Mouse (Mus musculus): Measurements from ENCODE around the gene Myct1. TPM values are rescaled to one million over a fixed set of nuclear protein-coding genes. Genes with fewer than 3 reads are reported as not detected.

Gene Myct1
- polyA plus RNA-seq, 1 experiment, result 0.18 TPM

DNA sequence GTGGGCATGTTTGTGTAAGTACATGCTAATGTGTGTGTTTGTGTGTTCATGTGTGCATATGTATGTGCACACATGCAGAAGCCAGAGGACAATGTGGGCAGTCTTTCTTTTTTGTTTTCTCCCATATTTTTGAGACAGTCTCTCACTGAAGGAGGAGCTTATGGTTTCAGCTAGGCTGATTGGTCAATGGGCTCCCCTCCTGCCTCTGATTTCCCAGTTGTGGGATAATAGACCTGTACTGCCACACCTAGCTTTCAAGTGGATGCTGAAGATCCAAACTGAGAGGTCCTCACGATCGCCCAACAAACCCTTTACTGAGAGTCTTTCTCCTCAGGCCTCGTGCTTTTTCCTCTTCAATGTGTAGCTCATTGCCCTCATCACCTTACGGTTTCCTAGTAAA is 31.9 kb upstream of the Myct1 start:
- no peaks in the 10 kb centered on the region for H3K4me1 ChIP-seq (ENCODE audit: control insufficient read depth, insufficient read depth, low read length)
- H3K27ac ChIP-seq (ENCODE audit: insufficient read depth, low read length), result no peak overlapping the region
- no peak overlapping the region for H3K4me3 ChIP-seq (ENCODE audit: insufficient read depth, low read length)
- TF ChIP-seq CTCF (IDR thresholded peaks at IDR 0.05; ENCODE audit: borderline replicate concordance, insufficient read depth, low read length) (no peak), POLR2A (IDR thresholded peaks at IDR 0.05; ENCODE audit: low read depth, low read length) (no peak)

- no peak for TF ChIP-seq CTCF (IDR thresholded peaks at IDR 0.05; ENCODE audit: borderline replicate concordance, insufficient read depth, low read length)
- TF ChIP-seq POLR2A (IDR thresholded peaks at IDR 0.05; ENCODE audit: low read depth, low read length), result no peak
- H3K4me3 ChIP-seq (ENCODE audit: insufficient read depth, low read length), result no peak overlapping the region
Observed at GRCm38 (mm10) chr10:5568991-5569390, 24.6 kb upstream of the Myct1 start.

DNA sequence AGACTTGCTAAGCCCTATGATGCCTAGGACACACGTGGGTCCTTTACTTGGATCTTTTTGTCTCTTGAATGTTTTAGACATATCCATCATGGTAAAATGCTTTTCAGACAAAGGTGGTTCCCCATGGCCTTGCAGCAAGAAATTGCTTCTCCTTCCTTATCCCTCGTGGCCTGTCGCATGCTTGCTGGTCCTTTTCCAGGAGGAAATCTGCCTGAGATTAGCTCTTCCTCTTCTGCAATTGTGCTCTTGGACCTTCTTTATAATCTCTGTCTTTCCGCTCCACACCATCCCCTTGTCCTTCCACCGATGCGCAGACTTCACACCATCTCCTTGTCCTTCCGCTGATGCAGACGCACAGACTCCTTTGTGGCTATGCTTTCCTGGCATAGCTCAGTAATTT is 23.5 kb upstream of the Myct1 start:
- TF ChIP-seq POLR2A (IDR thresholded peaks at IDR 0.05; ENCODE audit: low read depth, low read length), result no peak
- TF ChIP-seq CTCF (IDR thresholded peaks at IDR 0.05; ENCODE audit: borderline replicate concordance, insufficient read depth, low read length), result no peak
- H3K4me3 ChIP-seq (ENCODE audit: insufficient read depth, low read length), result no peak overlapping the region
- H3K27ac ChIP-seq (ENCODE audit: insufficient read depth, low read length), result no peak overlapping the region
- H3K4me1 ChIP-seq (ENCODE audit: control insufficient read depth, insufficient read depth, low read length), result no peaks in the 10 kb centered on the region

More at GRCm38 (mm10) chr10:5568991-5569390, 24.6 kb upstream of the Myct1 start:
- Histone ChIP-seq H3K4me1 (ENCODE audit: control insufficient read depth, insufficient read depth, low read length) (no peaks in the 10 kb centered on the region), H3K27ac (ENCODE audit: insufficient read depth, low read length) (no peak overlapping the region)

- H3K4me1 ChIP-seq (ENCODE audit: control insufficient read depth, insufficient read depth, low read length), result no peaks in the 10 kb centered on the region
- no peak overlapping the region for H3K27ac ChIP-seq (ENCODE audit: insufficient read depth, low read length)
- no peak for TF ChIP-seq CTCF (IDR thresholded peaks at IDR 0.05; ENCODE audit: borderline replicate concordance, insufficient read depth, low read length)
- TF ChIP-seq POLR2A (IDR thresholded peaks at IDR 0.05; ENCODE audit: low read depth, low read length), result no peak
- no peak overlapping the region for H3K4me3 ChIP-seq (ENCODE audit: insufficient read depth, low read length)
Observed at GRCm38 (mm10) chr10:5571332-5571731, 22.2 kb upstream of the Myct1 start.

DNA sequence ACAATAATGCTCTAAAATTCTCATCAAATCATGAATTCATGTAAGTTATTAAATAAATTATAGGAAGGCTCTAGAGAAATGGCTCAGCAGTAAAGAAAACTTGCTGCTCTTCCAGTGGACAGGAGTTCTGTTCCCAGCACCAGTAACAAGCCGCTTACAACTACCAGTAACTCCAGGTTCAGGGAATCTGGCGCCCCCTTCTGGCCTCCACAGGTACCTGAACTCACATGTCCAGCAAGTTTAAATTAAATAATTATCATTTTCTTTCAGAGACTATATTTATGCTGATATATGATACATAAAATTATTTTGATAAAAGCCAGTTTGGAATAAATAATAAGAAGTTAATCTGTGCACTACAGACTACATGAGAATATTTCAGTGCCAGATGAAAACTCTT is 20.2 kb upstream of the Myct1 start:
- Histone ChIP-seq H3K4me3 (ENCODE audit: insufficient read depth, low read length) (no peak overlapping the region), H3K4me1 (ENCODE audit: control insufficient read depth, insufficient read depth, low read length) (no peaks in the 10 kb centered on the region), H3K27ac (ENCODE audit: insufficient read depth, low read length) (no peak overlapping the region)
- no peak for TF ChIP-seq POLR2A (IDR thresholded peaks at IDR 0.05; ENCODE audit: low read depth, low read length)
- no peak for TF ChIP-seq CTCF (IDR thresholded peaks at IDR 0.05; ENCODE audit: borderline replicate concordance, insufficient read depth, low read length)

DNA sequence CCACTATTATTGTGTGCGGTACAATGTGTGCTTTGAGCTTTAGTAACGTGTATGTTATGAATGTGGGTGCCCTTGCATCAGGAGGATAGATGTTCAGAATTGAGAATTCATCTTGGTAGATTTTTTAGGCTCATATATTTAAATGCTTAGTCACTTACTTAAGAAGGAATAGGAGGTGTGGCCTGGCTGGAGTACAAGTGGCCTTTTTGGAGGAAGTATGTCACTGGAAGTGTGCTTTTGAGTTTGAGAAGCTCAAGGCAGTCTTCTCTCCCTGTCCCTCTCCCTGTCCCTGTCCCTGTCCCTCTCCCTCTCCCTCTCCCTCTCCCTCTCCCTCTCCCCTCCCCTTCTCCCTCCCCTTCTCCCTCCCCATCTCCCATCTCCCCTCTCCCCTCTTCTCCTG is 2.5 kb upstream of the Myct1 start:
- Histone ChIP-seq H3K4me1 (ENCODE audit: control insufficient read depth, insufficient read depth, low read length) (peaks cover 2% of the 10 kb centered on the region), H3K27ac (ENCODE audit: insufficient read depth, low read length) (peak overlapping the region; percentile 47; the same call in 1 of the 2 replicates), H3K4me3 (ENCODE audit: insufficient read depth, low read length) (no peak overlapping the region)
- TF ChIP-seq CTCF (IDR thresholded peaks at IDR 0.05; ENCODE audit: borderline replicate concordance, insufficient read depth, low read length) (no peak), POLR2A (IDR thresholded peaks at IDR 0.05; ENCODE audit: low read depth, low read length) (no peak)

- peaks cover 2% of the 10 kb centered on the region for H3K4me1 ChIP-seq (ENCODE audit: control insufficient read depth, insufficient read depth, low read length)
- no peak overlapping the region for H3K4me3 ChIP-seq (ENCODE audit: insufficient read depth, low read length)
- TF ChIP-seq CTCF (IDR thresholded peaks at IDR 0.05; ENCODE audit: borderline replicate concordance, insufficient read depth, low read length) (no peak), POLR2A (IDR thresholded peaks at IDR 0.05; ENCODE audit: low read depth, low read length) (no peak)
- peak overlapping the region; percentile 60; the same call in 1 of the 2 replicates for H3K27ac ChIP-seq (ENCODE audit: insufficient read depth, low read length)
Observed at GRCm38 (mm10) chr10:5591996-5592395, 1.6 kb upstream of the Myct1 start.

DNA sequence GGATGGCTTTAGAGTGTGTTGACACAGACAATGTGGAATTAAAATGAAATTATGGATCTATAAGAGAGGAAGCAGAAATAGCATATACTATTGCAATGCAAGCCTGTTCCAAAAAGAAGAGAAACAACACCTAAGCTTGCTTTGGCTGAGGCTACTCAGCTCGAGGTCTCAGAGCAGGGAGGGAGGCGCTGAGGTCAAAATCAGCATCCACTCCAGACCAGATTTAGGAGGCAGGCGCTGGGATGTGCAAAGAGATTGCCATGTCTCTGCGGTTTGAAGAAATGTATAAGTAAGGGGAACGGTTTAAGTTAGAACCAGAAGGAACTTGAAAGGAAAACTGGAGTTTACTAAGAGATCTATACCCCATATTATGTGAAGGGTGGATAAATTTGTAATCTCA is 882 bp downstream of the Myct1 start:
- TF ChIP-seq POLR2A (IDR thresholded peaks at IDR 0.05; ENCODE audit: low read depth, low read length) (no peak), CTCF (IDR thresholded peaks at IDR 0.05; ENCODE audit: borderline replicate concordance, insufficient read depth, low read length) (no peak)
- no peak overlapping the region for H3K4me3 ChIP-seq (ENCODE audit: insufficient read depth, low read length)
- no peak overlapping the region for H3K27ac ChIP-seq (ENCODE audit: insufficient read depth, low read length)
- H3K4me1 ChIP-seq (ENCODE audit: control insufficient read depth, insufficient read depth, low read length), result peaks cover 2% of the 10 kb centered on the region

DNA sequence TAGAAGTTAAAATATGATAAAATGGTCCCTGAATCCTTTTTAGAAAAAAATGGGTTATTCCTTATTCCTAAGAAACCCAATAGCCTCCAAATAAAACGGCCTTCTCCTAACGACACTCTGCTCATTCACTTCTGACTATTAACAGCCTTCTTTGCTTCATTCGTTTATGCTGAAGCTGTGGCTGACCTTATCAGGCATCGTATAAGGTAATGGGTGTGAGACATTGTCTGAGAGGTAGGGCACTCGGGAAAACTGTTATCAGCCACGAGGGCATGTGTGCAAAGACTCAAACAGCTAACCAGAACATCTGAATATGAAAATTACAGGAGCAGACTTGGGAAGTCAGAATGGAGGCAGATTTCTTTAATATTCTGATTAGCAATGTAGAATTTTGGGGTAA is 3.0 kb downstream of the Myct1 start:
- no peak for TF ChIP-seq POLR2A (IDR thresholded peaks at IDR 0.05; ENCODE audit: low read depth, low read length)
- TF ChIP-seq CTCF (IDR thresholded peaks at IDR 0.05; ENCODE audit: borderline replicate concordance, insufficient read depth, low read length), result no peak
- H3K4me1 ChIP-seq (ENCODE audit: control insufficient read depth, insufficient read depth, low read length), result peaks cover 2% of the 10 kb centered on the region

GRCm38 (mm10) chr10:5600123-5600522 is 6.5 kb downstream of the Myct1 start:
- Histone ChIP-seq H3K4me3 (ENCODE audit: insufficient read depth, low read length) (no peak overlapping the region), H3K4me1 (ENCODE audit: control insufficient read depth, insufficient read depth, low read length) (no peaks in the 10 kb centered on the region), H3K27ac (ENCODE audit: insufficient read depth, low read length) (no peak overlapping the region)
- TF ChIP-seq CTCF (IDR thresholded peaks at IDR 0.05; ENCODE audit: borderline replicate concordance, insufficient read depth, low read length) (no peak), POLR2A (IDR thresholded peaks at IDR 0.05; ENCODE audit: low read depth, low read length) (no peak)

More for the DNA sequence above, 3.0 kb downstream of the Myct1 start:
- H3K27ac ChIP-seq (ENCODE audit: insufficient read depth, low read length), result no peak overlapping the region
- no peak overlapping the region for H3K4me3 ChIP-seq (ENCODE audit: insufficient read depth, low read length)

DNA sequence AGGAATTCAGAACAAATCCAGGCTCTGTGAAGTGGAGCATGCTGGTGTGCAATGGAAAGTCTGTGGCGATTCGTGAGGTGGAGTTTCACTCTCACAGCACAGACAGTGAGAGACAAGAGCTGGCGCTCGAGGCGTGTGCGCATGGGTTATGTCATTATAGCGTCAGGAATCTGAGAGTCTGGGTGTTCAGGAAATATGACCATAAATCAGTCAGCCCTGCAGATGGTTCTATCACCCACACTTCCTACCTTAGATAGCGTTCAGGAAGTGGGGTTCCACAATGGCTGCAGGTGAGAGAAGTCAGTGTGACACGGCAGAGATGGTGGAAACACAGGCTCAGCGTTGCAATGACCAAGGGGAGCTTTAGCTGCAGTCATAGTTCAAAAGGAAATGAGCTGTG is 9.9 kb downstream of the Myct1 start:
- Histone ChIP-seq H3K4me1 (ENCODE audit: control insufficient read depth, insufficient read depth, low read length) (peaks cover under 1% of the 10 kb centered on the region; the same call in 1 of the 2 replicates), H3K27ac (ENCODE audit: insufficient read depth, low read length) (no peak overlapping the region), H3K4me3 (ENCODE audit: insufficient read depth, low read length) (no peak overlapping the region)
- no peak for TF ChIP-seq POLR2A (IDR thresholded peaks at IDR 0.05; ENCODE audit: low read depth, low read length)
- TF ChIP-seq CTCF (IDR thresholded peaks at IDR 0.05; ENCODE audit: borderline replicate concordance, insufficient read depth, low read length), result no peak
